Mouse (Mus musculus): ENCODE data around the gene Upp1.

Upp1 gene

DNA sequence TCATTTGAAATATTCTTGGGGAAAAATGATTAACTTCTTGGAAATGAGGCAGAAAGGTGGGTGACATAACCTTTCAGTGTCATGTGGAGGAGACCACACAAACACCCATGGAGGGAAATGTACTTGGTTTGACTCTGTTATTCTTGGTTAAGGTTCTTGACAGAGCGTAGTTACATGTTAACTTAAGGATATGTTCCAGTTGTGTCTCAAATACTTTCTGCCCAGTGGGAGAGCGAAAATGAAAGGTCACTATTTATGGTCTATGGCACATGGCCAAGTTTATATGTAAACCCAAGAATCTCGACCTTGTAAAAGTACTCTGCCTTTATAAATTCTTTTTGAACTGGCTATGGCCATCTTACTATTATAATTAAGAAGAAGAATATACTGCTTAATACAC lies 42.0 kb downstream of the Upp1 start:
- DNase-seq (ENCODE audit: low spot score), result no peak

DNA sequence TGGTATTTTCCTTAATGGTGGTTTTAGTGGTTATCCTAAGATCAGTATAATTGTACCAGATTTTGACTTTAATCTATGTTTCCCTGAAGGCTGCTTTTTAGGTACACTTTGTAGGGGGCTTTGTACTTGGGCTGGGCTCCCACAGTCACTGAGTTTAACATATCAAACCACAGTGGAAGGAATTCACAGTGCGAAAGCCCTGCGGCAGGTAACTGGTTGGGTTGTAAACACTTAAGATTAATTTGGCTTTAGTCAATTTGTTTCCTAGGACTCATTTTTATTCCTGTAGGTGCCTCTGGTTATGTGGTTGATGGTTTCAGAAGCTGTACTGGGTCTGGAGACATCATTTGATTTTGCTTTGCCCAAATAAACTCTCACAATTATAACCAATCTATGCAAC lies 49.4 kb downstream of the Upp1 start:
- no peak for DNase-seq (ENCODE audit: low spot score)

DNA sequence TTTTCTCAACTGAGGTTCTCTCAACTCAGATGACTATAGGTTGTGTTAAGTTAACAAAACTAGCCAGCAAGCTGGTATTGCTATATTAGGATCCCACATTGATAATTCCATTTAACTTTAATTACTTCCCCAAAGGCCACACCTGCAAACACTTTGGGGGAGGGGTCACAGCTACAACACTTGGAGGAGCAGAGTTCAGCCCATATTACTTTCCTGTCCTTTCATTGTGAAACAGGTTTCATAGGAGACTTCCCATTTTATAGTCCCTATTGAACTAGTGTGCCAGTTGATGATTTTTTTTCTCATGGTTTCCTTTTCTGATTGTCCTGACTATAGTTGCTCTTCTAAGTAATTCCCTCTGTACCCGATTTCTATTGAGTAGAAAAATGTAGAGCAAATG lies 63.6 kb downstream of the Upp1 start:
- DNase-seq (ENCODE audit: low spot score), result no peak

Data from ovary, postnatal 36 days (tissue).